Mouse (Mus musculus) left cerebral cortex, postnatal 14 days (tissue): ENCODE measurements at regions not wholly inside any gene's neighbourhood (a gene's known extent, or its start where the extent isn't known, plus 50 kb on each side); places are given as distances from the start of the nearest gene placed in this dataset.

ENCODE experiments used
- DNase-seq, 2 experiments: peaks; one replicate each; pipeline ENCODE4 v3.0.0; 2021 to 2022; ENCODE audit warnings: low spot score in 2 of 2, mixed read lengths in 1 of 2
- intact Hi-C: fragments of 180-260 bp; cut with DNase I; formaldehyde crosslinking; loops from one replicate; pipeline ENCODE4 v1.15.1; 2025

GRCm38 (mm10) chr15:59262380-59262779 is 373.3 kb downstream of the Gm49356 start:
- intact Hi-C loops, result no loop called here
- DNase-seq, result no peak

- intact Hi-C loops, result no loop called here
- DNase-seq, result peak; percentile 15 to 37
Measured at GRCm38 (mm10) chr15:59263433-59264328, 374.6 kb downstream of the Gm49356 start.
